Mouse (Mus musculus) forebrain, postnatal 0 days (tissue): ENCODE results near the gene Sdc1. TPM values are rescaled to one million over a fixed set of nuclear protein-coding genes. Genes with fewer than 3 reads are reported as not detected.
A peak's percentile ranks its signal among the peaks of the same experiment; 100 is the strongest.

Experiments used
- ATAC-seq: fragments of 200-750 bp; cut with Nextera tagmentation; 2 replicates; pipeline ENCODE4 v1.8.0; 2017; ENCODE audit warnings: mild to moderate bottlenecking, moderate library complexity
- DNase-seq: peaks from one replicate; pipeline ENCODE4 v3.0.0-alpha.2; 2015
- H3K27ac ChIP-seq: fragments of 300-500 bp; sonication (generic); 2 replicates; pipeline ENCODE4 v1.5.1; 2014; ENCODE audit warnings: low read depth, mild to moderate bottlenecking, antibody characterized with exemption, low read length, moderate library complexity, mixed read lengths
- H3K27me3 ChIP-seq: fragments of 300-500 bp; sonication (generic); 2 replicates; pipeline ENCODE4 v1.6.1; 2014; ENCODE audit warnings: mild to moderate bottlenecking, low read length, mixed read lengths; ENCODE audit not compliant: insufficient read depth
- H3K36me3 ChIP-seq: fragments of 300-500 bp; sonication (generic); 2 replicates; pipeline ENCODE4 v1.6.1; 2014; ENCODE audit warnings: mild to moderate bottlenecking, moderate library complexity; ENCODE audit not compliant: insufficient read depth
- H3K4me1 ChIP-seq: fragments of 300-500 bp; sonication (generic); 2 replicates; pipeline ENCODE4 v1.6.1; 2014; ENCODE audit warnings: antibody characterized with exemption; ENCODE audit not compliant: insufficient read depth
- H3K4me2 ChIP-seq: fragments of 300-500 bp; sonication (generic); 2 replicates; pipeline ENCODE4 v1.6.1; 2014; ENCODE audit warnings: low read depth, mild to moderate bottlenecking, moderate library complexity
- H3K4me3 ChIP-seq: fragments of 300-500 bp; sonication (generic); 2 replicates; pipeline ENCODE4 v1.5.1; 2014; ENCODE audit warnings: low read depth, low read length, mixed read lengths
- H3K9ac ChIP-seq: fragments of 300-500 bp; sonication (generic); 2 replicates; pipeline ENCODE4 v1.6.1; 2014; ENCODE audit warnings: mild to moderate bottlenecking
- H3K9me3 ChIP-seq: fragments of 300-500 bp; sonication (generic); 2 replicates; pipeline ENCODE4 v1.6.1; 2016; ENCODE audit warnings: low read length
- CTCF ChIP-seq: sonication (generic); IDR thresholded peaks from 2 replicates; pipeline ENCODE4 v1.5.1; 2016; ENCODE audit warnings: antibody characterized with exemption, control low read depth, low read depth
- WGBS: fragments of 180-500 bp; shearing (Covaris S2); extraction: QIAGEN DNeasy Blood & Tissue Kit; methylation state at CpG from one replicate; pipeline ENCODE4 v1.1.7; 2014; 5-methylcytosine and 5-hydroxymethylcytosine counted together
- polyA plus RNA-seq: library from polyadenylated mRNA; unstranded; fragments of >200 nt; fragmentation: Nextera tagmentation; extraction: Ambion mirVana; gene quantifications from 2 replicates; pipeline ENCODE4 v1.2.1, GENCODE M21; 2015
- total RNA-seq: library from RNA; depleted of rRNA; stranded (reverse); fragments of >200 nt; gene quantifications from 2 replicates; pipeline ENCODE4 v1.2.3, GENCODE M21; 2014

Sdc1 gene
- total and polyA plus RNA-seq, 2 experiments from 2014 or later = 12.4 to 15.2 TPM

DNA sequence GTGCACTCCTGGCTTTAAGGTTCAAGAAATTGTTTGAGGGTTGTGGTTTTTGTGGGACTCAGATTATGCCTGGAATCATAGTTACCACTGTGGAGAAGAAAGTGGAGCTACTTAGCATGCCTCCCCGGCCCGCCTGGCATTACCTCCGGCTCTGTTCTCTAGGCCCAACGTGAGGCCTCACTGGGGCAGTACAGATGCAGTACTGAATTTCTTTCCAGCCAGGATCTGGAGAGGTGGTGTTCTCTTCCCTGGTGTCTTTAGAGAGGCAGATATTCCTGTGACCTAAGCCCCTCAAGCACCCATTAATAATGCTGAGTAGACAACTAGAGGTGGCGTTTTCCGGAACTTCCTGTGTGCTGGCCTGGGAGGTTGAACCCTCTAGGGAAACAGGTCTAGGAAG is 2.2 kb downstream of the Sdc1 start:
- TF ChIP-seq CTCF = no peak
- ATAC-seq = no peak
- H3K27me3 ChIP-seq = no peaks in the 10 kb centered on the region
- H3K36me3 ChIP-seq = no peaks in the 10 kb centered on the region
- H3K4me3 ChIP-seq = peak overlapping the region; percentile 56
- peak overlapping the region; percentile 97 for H3K4me2 ChIP-seq
- no peak overlapping the region for H3K9ac ChIP-seq
- H3K9me3 ChIP-seq = no peaks in the 10 kb centered on the region
- DNase-seq = no peak
- H3K4me1 ChIP-seq = peaks cover 4% of the 10 kb centered on the region; the same call in 1 of the 2 replicates
- WGBS = 24% methylated on average over 6 of the region's 6 CpGs
- no peak overlapping the region for H3K27ac ChIP-seq

DNA sequence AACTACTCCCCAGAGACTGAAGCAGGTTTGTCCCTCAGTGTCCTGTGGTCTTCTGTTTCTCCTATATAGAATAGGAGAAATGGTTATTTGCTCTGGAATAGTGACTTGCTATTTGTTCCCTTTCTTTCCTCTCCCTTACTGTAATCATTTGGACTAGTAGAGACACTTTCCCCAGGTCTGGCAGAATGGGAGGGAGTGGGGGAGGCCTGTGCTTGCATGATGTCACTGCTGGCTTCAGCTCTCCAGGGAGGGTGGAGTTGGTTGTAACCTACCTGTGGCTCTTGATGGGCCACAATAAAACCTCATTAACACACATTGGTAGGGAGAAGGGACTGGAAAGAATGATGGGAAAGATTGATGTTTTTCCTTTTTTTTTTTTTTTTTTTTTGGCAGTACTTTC is 3.1 kb downstream of the Sdc1 start:
- Histone ChIP-seq H3K36me3 (no peaks in the 10 kb centered on the region), H3K4me2 (no peak overlapping the region), H3K4me1 (peaks cover 4% of the 10 kb centered on the region; the same call in 1 of the 2 replicates), H3K9me3 (no peaks in the 10 kb centered on the region), H3K4me3 (no peak overlapping the region), H3K27me3 (no peaks in the 10 kb centered on the region), H3K9ac (no peak overlapping the region), H3K27ac (no peak overlapping the region)
- ATAC-seq (no peak), DNase-seq (no peak)
- no peak for TF ChIP-seq CTCF

DNA sequence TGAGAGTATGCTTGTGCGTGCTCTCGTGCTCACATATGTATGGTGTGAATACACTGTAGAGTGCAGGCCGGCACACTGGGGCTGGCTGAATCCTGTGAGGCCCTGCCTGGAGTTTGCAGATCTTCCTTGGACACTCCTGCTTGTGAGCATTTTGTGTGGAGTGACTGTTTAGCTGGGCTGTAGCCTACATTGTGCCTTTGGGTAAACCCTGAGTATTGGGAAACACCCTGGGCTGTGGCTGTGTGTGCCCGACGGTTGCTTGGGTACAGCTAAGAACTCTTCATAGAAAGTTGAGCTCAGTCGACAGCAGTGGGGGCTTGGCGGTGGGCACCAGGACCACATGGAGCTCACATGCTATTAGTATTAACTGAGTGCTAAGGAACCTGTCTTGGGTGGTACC is 5.1 kb downstream of the Sdc1 start:
- 91% methylated on average over 7 of the region's 7 CpGs for WGBS
- no peak for TF ChIP-seq CTCF
- ATAC-seq = no peak
- H3K36me3 ChIP-seq = no peaks in the 10 kb centered on the region
- no peak overlapping the region for H3K4me3 ChIP-seq
- no peak for DNase-seq
- peaks cover 4% of the 10 kb centered on the region; the same call in 1 of the 2 replicates for H3K4me1 ChIP-seq
- no peaks in the 10 kb centered on the region for H3K9me3 ChIP-seq
- no peak overlapping the region for H3K27ac ChIP-seq
- H3K9ac ChIP-seq = no peak overlapping the region
- H3K27me3 ChIP-seq = no peaks in the 10 kb centered on the region
- H3K4me2 ChIP-seq = no peak overlapping the region

DNA sequence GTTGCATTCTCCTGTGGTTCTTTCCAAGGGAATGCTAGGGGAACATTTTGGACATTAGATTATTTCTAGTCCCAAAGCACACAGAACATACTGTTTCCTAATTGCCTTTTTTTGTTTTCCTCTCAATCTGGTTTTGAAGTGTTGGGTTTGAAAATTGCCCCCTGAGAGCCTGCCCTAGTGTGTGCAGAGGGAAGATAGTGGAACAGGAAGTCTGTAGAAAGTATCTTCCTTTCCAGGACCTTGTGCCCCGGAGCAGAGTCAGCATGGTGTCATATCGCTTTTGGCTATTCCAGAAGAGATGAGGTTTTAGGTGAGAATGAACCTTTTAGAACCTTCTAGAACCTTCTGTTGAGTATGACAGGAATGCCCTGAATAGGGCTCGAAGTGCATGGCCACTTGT is 5.6 kb downstream of the Sdc1 start:
- no peak overlapping the region for H3K9ac ChIP-seq
- no peak overlapping the region for H3K27ac ChIP-seq
- TF ChIP-seq CTCF = no peak
- no peaks in the 10 kb centered on the region for H3K36me3 ChIP-seq
- H3K27me3 ChIP-seq = no peaks in the 10 kb centered on the region
- 92% methylated on average over 3 of the region's 3 CpGs for WGBS
- H3K4me2 ChIP-seq = no peak overlapping the region
- H3K4me3 ChIP-seq = no peak overlapping the region
- ATAC-seq = no peak
- DNase-seq = no peak
- no peaks in the 10 kb centered on the region for H3K9me3 ChIP-seq
- peaks cover 4% of the 10 kb centered on the region; the same call in 1 of the 2 replicates for H3K4me1 ChIP-seq

DNA sequence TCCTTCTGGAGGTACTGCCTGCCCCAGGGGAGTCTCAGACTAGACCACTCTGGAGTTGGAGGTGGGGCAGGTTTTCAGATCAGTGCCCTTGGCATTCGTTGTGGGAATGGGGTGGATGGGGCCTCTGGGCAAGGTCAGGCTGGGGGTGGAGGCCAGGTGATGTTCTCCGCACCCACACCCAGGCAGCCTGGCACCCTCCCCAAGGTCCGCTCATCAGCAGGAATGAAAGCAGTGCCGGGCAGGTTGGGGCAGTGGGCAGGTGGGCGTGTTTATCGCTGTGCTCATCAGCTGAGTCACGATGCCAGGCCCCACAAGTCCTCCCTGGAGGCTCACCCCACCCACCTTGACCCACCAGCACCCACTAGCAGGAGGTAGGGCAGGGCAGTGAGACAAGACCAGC is 7.0 kb downstream of the Sdc1 start:
- Histone ChIP-seq H3K27ac (no peak overlapping the region), H3K4me2 (no peak overlapping the region), H3K27me3 (no peaks in the 10 kb centered on the region), H3K4me3 (no peak overlapping the region), H3K9ac (no peak overlapping the region), H3K4me1 (peaks cover 1% of the 10 kb centered on the region; the same call in 1 of the 2 replicates), H3K36me3 (no peaks in the 10 kb centered on the region), H3K9me3 (no peaks in the 10 kb centered on the region)
- DNase-seq (no peak), ATAC-seq (no peak)
- WGBS = 91% methylated on average over 7 of the region's 7 CpGs
- no peak for TF ChIP-seq CTCF

DNA sequence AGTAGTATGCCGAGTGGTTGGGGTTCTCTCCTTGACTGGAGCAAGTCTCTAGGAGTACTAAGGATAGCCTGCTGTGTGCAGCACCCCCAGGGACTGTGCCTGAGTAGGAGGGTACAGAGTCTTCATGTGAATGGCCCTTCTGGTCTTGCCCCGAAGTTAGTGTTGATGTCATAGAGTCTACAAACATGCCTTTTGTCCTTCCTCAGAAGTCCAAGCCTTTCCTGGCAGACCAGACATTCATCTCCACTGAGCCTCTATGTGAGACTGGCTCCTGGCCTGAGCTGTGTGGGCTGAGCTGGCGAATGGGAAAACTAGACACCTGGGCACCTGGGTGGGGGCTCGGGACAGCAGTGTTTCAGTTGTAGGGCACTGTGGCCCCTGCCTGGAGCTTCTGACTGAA is 8.7 kb downstream of the Sdc1 start:
- DNase-seq = no peak
- WGBS = 78% methylated on average over 4 of the region's 4 CpGs
- no peaks in the 10 kb centered on the region for H3K9me3 ChIP-seq
- H3K9ac ChIP-seq = no peak overlapping the region
- H3K36me3 ChIP-seq = no peaks in the 10 kb centered on the region
- no peak for TF ChIP-seq CTCF
- H3K4me1 ChIP-seq = no peaks in the 10 kb centered on the region
- no peak overlapping the region for H3K4me3 ChIP-seq
- no peak overlapping the region for H3K4me2 ChIP-seq
- no peak for ATAC-seq
- H3K27ac ChIP-seq = no peak overlapping the region
- no peaks in the 10 kb centered on the region for H3K27me3 ChIP-seq

DNA sequence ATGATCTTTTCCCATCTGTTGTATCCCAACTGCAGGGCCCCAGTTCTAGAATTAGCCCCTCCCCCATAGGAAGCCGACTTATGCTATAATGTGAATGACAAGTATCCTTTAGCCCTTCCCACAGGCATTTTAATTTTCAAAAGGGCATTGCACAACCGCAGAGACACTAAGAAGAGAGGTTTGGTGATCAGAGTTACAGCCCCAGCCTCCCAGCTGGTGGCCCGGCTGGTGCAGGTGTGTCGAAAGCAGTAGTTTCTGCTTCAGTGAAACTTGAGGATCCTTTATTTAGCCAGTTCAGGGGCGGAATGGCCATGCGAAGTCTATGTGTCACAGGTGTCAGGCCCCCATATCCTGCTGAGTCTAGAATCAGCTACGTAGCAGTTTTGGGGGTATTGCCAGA is 10.0 kb downstream of the Sdc1 start:
- Histone ChIP-seq H3K27ac (no peak overlapping the region), H3K9ac (no peak overlapping the region), H3K4me1 (no peaks in the 10 kb centered on the region), H3K9me3 (no peaks in the 10 kb centered on the region), H3K27me3 (no peaks in the 10 kb centered on the region), H3K36me3 (no peaks in the 10 kb centered on the region), H3K4me2 (no peak overlapping the region), H3K4me3 (no peak overlapping the region)
- DNase-seq = no peak
- no peak for TF ChIP-seq CTCF
- WGBS = 79% methylated on average over 7 of the region's 7 CpGs
- no peak for ATAC-seq
